Mouse (Mus musculus) cerebellum, postnatal 36 days (tissue): ENCODE measurements around the gene Srpk1.

Experiments
- DNase-seq, 2 experiments: peaks; one replicate each; pipeline ENCODE4 v3.0.0; 2021 to 2022; ENCODE audit warnings: mixed read lengths in 2 of 2

Gene Srpk1

GRCm38 (mm10) chr17:28622300-28622759 is at the start of gene Srpk1:
Srpk1 (minus strand) TSS chr17:28622709.
- peak; percentile 90 to 94 for DNase-seq

DNA sequence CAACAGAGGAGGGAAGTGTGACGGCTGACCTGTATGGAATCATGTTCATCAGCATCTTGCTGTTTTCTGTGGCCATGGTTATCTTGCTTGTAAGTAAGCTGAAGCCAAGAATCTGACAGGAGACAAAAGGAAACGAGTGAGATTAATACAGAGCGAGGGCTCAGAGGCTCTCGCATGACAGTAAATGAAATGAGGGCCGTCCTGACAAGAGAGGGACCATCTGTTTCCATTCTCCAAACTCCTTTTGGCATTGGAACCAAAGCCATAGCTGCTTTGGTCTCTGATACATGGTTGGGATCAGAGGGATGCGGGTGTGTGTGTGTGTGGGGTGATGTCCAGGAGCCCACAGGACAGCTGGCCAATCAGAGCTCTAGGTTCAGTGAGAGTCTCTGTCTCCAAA is 37.1 kb upstream of the Srpk1 start:
- no peak for DNase-seq

DNA sequence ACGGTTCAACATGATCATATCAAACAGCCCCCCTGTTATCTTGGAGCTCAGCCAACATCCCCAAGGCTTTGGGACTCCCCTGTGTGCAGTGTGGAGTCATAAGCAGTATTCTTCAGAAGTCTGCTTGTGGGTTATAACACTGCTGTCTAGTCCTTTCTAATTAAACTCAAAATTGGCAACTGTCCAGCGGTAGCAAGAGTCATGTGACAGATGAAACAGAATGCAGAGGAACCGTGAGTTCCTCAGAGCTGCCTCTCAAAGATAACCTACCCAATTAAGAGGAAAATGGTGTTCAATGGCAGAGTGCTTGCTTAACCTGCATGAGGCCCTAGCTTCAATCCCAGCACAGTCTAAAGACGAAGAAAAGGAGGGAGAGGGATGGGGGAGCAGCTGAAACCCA is 35.4 kb upstream of the Srpk1 start:
- no peak for DNase-seq

GRCm38 (mm10) chr17:28650268-28650667 is 27.8 kb upstream of the Srpk1 start:
- no peak for DNase-seq

- DNase-seq: peak; percentile 21 to 35
These were observed 26.3 kb upstream of the Srpk1 start for GRCm38 (mm10) chr17:28648607-28649370.

DNA sequence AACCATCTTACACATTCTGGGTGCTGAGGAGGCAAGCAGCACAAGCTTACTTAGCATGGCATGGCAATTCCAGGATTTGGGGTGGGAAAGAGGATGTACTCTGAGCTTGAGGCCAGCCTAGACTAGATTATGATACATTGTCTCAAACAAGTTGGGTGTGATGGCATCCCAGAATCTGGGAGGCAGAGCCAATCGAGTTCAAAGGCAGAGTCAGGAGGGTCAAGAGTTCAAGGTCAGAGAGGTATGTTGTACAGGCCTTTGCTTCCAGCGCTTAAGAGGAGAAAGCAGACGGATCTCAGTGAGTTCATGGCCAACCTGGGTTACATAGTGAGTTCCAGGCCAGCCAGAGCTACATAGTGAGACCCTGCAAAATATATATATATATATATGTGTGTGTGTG is 23.7 kb upstream of the Srpk1 start:
- DNase-seq: no peak

DNA sequence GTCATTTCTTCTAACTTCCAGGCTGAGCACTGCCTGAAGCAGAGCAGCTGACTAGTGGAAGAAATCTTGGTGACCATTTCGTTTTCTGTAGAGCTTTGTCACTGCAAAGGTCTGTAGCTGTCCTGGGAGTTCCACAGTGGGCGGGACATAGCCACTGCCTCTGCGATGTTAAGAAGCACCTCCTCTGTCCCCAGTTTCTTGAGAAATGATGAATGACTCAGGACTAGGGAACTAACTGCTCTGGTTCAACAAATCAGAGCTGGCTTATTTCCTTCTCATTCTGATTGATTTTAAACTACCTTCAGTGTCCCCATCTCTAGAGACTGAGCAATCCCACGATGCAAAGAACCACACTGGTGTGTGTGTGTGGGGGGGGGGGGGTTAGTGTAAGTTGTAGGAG is 21.6 kb upstream of the Srpk1 start:
- DNase-seq: no peak

DNA sequence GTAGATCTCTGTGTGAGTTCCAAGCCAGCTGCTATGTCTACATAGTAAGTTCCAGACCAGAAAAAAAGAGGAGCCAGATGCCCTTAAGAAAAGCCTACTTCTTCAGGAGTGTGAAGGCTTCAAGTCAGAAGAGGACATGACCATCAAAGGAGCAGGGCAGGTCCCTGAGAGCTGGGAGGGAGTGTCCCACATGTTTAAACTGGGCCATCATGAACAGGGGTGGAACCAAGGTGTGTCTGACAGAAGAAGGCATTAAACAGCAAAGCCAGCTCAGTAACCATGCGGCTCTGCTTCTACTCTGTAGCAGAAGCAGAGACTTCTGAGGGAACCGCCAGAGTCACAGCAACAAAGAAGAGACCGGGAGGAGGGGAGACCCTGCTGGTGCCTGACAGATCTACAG is 21.2 kb upstream of the Srpk1 start:
- DNase-seq: no peak

- no peak for DNase-seq
These were observed 17.6 kb upstream of the Srpk1 start for GRCm38 (mm10) chr17:28640113-28640512.

DNA sequence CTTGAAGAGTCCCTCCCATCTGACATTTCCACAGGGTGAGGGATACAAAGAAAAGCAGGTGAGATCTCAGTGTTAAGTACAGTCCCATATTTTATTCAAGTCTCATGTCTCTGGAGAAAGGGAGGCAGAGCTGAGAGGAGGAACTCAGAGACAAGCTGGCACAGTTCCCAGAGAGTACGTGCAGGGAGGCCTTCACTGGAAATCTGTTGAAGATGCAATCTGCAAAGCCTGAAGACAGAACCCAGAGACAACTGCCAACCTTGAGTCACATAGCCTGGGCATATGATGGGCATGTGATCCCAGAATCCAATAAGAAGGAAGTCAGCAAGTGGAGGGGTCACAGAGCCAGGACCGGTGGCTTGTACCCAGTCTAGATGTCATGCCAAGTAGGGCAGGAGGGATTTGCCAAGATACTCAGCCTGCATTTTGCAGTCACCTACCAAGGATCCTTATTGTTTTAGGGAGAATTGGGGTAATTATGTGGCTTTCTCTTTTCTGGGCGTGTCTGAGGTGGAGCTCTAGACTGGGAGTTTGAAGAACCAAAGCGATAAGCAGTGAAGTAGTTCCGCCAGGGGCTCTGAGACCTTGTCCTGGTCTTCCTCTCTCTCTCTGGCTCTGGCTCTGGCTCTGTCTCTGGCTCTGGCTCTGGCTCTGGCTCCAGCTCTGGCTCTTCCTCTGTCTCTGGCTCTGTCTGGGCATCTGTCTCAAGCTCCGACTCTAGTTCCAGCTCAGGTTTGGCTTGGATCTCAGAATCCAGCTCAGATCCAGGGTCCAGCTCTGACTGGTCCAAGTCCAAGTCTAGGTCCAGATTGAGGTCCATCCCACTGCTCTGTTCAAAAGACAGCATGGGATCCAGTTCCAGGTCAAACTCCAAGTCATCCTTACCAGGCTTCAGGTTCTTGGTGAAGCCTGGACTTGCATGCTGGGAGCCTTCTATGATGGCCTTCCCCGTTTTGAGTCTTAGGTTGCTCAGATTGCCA is 15.5 kb upstream of the Srpk1 start:
- no peak for DNase-seq

DNA sequence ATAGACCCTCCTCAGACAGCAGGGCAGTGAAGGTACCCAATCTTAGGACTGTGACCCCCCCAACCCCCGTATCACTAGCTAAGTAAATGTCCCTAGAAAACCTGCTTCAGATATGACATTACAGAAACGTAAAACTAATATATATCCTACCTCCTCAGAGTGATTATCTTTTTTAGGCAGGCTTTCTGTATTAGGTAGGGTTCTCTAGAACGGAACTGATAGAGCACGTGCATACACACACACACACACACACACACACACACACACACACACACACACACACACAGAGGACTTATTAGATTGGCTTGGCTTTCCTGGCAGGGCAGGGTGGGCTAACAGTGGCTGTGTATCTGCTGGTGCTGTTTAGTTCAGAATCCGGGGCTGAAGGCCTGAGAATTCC is 13.3 kb upstream of the Srpk1 start:
- no peak for DNase-seq

GRCm38 (mm10) chr17:28629125-28629524 is 6.6 kb upstream of the Srpk1 start:
- DNase-seq: no peak

- DNase-seq: no peak
These were observed 6.0 kb upstream of the Srpk1 start for GRCm38 (mm10) chr17:28628248-28629124.

DNA sequence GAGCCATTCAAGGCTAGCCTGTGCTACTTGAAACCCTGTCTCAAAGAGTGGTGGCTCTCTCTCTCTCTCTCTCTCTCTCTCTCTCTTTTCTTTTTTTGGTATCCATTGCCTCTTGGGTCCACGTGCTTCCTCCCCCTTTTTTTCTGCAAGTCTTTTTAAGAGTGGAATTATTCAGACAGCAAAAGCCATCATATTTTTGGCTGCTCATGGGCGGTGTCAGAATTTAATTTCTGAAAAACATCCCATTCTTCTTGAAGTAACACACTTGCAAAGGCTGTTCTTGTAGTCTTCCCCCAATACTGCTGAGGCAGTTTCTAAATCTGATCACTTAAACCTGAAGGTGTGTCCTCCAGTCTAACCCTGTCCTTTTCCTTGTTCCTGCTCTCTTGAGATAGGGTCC is 4.4 kb upstream of the Srpk1 start:
- no peak for DNase-seq

GRCm38 (mm10) chr17:28625327-28625726 is 2.8 kb upstream of the Srpk1 start:
- no peak for DNase-seq

DNA sequence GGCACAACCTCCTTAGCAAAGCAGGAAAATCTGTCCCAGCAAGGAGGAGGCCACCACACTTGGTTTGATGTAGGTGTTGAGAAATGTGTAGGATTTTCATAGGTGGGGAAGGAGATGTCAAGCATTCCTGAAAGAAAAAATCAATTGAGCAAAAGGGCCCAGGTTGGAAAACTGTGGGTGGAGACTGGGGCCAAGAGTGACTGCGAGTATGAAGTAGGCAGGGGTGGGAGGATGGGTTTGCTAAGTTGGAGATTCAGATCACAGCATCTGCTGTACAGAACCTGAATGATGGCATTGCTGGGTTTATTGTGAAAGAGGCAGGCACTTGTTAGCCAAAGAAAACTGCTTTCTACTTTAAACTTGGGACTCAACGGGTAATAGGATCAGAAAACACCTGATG is 2.3 kb upstream of the Srpk1 start:
- no peak for DNase-seq

DNA sequence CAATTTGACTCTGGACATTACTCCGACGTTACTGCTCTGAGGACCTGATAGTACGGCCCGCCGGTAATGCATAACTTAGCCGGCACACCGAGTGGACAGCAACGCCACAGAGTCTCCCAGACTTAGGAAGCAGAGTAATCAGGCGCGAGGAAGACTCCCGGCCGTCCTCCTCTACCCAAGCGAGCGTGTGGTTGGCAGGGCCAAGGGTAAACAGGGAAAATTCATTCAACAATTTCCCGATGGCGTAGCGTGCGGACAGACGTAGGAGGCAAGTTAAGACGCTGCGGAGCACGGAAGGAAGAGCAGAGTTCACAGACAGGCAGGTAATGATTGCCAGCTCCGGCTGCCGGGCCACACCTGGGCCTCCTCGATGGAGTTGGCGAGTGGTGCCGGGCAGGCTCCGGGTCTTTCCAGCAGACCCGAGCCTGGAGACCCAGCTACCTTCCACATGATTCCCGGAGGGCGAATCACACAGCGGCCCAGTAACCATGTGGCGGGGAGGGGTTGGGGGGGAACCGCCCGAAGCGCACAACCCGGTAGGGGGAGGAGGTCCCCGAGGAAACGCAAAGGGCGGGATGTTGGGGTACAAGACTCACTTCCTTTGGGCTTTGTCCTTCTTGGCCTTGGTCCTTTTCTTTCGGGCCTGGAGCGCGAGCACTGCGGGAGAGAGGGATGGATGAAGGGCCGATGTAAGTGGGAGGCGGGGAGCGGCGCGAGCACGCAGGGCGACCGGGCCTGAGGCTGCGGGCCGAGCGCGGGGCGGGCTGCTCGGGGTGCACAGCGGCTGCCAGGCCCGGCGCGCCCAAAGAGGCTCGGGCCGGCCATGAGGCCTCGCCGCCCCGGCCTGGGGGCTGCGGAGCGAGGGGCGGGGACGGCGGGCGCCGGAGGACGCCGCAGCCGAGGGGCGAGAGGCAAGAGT is 869 bp downstream of the Srpk1 start:
- peak; percentile 44 to 48 for DNase-seq

- no peak for DNase-seq
These were observed 3.7 kb downstream of the Srpk1 start for GRCm38 (mm10) chr17:28618775-28619174.

DNA sequence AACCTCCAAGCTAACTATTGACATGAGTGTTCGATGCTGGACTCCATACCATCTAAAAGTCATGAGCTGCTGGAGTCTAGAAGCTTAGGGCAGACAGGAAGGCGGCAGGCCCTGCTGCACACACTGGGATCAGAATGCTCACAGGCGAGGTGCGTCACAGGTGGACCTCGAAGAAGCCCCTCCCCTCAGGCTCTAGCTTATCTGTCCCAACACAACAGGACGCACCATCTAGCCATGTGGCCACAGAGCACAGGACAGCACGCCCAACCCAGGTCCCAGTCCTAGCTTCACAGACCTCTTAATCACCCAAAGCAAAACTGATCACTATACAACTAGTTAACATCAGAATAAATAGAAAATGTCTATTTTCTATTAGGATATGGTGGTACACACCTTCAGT is 4.4 kb downstream of the Srpk1 start:
- DNase-seq: no peak

- no peak for DNase-seq
These were observed 4.9 kb downstream of the Srpk1 start for GRCm38 (mm10) chr17:28617636-28618035.

- DNase-seq: no peak
These were observed 7.2 kb downstream of the Srpk1 start for GRCm38 (mm10) chr17:28615332-28615731.

DNA sequence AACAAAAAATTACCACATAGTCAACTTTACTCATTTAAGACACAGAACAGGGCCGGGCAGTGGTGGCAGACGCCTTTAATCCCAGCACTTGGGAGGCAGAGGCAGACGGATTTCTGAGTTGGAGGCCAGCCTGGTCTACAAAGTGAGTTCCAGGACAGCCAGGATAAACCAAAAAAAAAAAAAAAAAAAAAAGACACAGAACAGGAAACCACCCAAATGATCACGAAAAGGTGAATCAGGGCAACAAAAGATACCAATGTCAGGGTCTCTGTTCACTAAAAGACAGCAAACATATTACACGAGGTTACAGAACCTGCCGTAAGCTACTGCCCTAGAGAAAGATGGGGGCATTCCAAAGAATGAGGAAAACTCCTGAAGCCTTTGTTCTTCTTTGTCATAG is 9.4 kb downstream of the Srpk1 start:
- DNase-seq: no peak
